Mouse (Mus musculus): ENCODE data around the gene Caln1.

DNA sequence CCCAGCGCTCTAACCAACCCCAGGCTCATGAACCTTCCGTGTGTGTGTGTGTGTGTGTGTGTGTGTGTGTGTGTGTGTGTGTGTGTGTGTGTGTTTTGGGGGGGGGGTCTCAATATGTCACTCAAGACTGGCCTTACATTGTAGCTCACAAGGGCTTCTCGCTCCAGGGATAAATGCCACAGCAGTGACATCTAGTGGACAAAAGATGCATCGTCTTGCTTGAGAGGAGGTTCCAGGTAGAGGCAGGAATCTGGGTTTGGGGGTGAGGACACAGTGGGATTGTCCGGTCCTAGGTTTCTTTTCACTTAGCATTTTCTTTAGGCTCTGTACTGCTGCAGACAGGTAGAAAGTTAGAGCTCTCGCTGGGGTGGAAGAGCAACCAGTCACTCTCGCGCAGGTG lies 488.9 kb downstream of the Caln1 start:
- peak; percentile 65 for TF ChIP-seq CTCF (IDR thresholded peaks at IDR 0.05; ENCODE audit: insufficient read depth, low read length)
- TF ChIP-seq POLR2A (IDR thresholded peaks at IDR 0.05; ENCODE audit: borderline replicate concordance, extremely low read depth, low read depth, low read length): no peak

All from lung, adult 2 months (tissue).